Mouse (Mus musculus): ENCODE data around the gene Tmprss6. TPM values are rescaled to one million over a fixed set of nuclear protein-coding genes. Genes with fewer than 3 reads are reported as not detected.

Gene Tmprss6
- polyA plus RNA-seq (2015; fragmentation: Nextera tagmentation; extraction: Ambion mirVana) = 0.53 and 1.5 TPM in 2 replicates

GRCm38 (mm10) chr15:78468379-78468937 is at the start of gene Tmprss6:
Gene Tmprss6 (minus strand): TSS chr15:78468634.
- Histone ChIP-seq H3K4me1 (no peaks in the 10 kb centered on the region), H3K36me3 (no peaks in the 10 kb centered on the region), H3K9me3 (no peaks in the 10 kb centered on the region), H3K4me2 (no peak within 1 kb of the TSS), H3K4me3 (no peak within 1 kb of the TSS), H3K9ac (no peak within 1 kb of the TSS), H3K27ac (no peak within 1 kb of the TSS), H3K27me3 (no peaks in the 10 kb centered on the region)
- no peak for ATAC-seq (ENCODE audit: insufficient number of reproducible peaks, insufficient read depth, low FRiP score, low TSS enrichment, low read depth)
- 78% methylated on average over 7 of the region's 7 CpGs for WGBS

- no peak overlapping the region for H3K4me2 ChIP-seq
- H3K9ac ChIP-seq = 0 out of 2 replicates have a peak overlapping the region, but pooled peaks have one; percentile 16
- no peak for ATAC-seq (ENCODE audit: insufficient number of reproducible peaks, insufficient read depth, low FRiP score, low TSS enrichment, low read depth)
- no peaks in the 10 kb centered on the region for H3K9me3 ChIP-seq
- H3K36me3 ChIP-seq = no peaks in the 10 kb centered on the region
- peaks cover 54% of the 10 kb centered on the region for H3K4me1 ChIP-seq
- no peak overlapping the region for H3K4me3 ChIP-seq
- H3K27ac ChIP-seq = no peak overlapping the region
- 59% methylated on average over 7 of the region's 7 CpGs for WGBS
- no peaks in the 10 kb centered on the region for H3K27me3 ChIP-seq
Observed at GRCm38 (mm10) chr15:78518221-78518620, 49.8 kb upstream of the Tmprss6 start.

- peak overlapping the region; percentile 85 for H3K27ac ChIP-seq
- H3K4me3 ChIP-seq = no peak overlapping the region
- no peaks in the 10 kb centered on the region for H3K9me3 ChIP-seq
- H3K36me3 ChIP-seq = no peaks in the 10 kb centered on the region
- no peak; the same call in 1 of the 2 replicates for ATAC-seq (ENCODE audit: insufficient number of reproducible peaks, insufficient read depth, low FRiP score, low TSS enrichment, low read depth)
- H3K9ac ChIP-seq = no peak overlapping the region
- no peaks in the 10 kb centered on the region for H3K27me3 ChIP-seq
- WGBS = 40% methylated on average over 6 of the region's 6 CpGs
- H3K4me2 ChIP-seq = peak overlapping the region; percentile 12; the same call in 1 of the 2 replicates
- peaks cover 46% of the 10 kb centered on the region for H3K4me1 ChIP-seq
Observed at GRCm38 (mm10) chr15:78515759-78516158, 47.3 kb upstream of the Tmprss6 start.

GRCm38 (mm10) chr15:78514393-78515146 is 46.1 kb upstream of the Tmprss6 start:
- H3K36me3 ChIP-seq = no peaks in the 10 kb centered on the region
- H3K27ac ChIP-seq = peak overlapping the region; percentile 85
- peaks cover 46% of the 10 kb centered on the region for H3K4me1 ChIP-seq
- 25% methylated on average over 7 of the region's 7 CpGs for whole genome bisulfite sequencing
- no peaks in the 10 kb centered on the region for H3K9me3 ChIP-seq
- no peak overlapping the region for H3K4me3 ChIP-seq
- no peak for ATAC-seq (ENCODE audit: insufficient number of reproducible peaks, insufficient read depth, low FRiP score, low TSS enrichment, low read depth)
- H3K9ac ChIP-seq = peak overlapping the region; percentile 55; the same call in 1 of the 2 replicates
- peak overlapping the region; percentile 12; the same call in 1 of the 2 replicates for H3K4me2 ChIP-seq
- no peaks in the 10 kb centered on the region for H3K27me3 ChIP-seq

GRCm38 (mm10) chr15:78513019-78513418 is 44.6 kb upstream of the Tmprss6 start:
- 81% methylated on average over 14 of the region's 14 CpGs for WGBS
- Histone ChIP-seq H3K27ac (no peak overlapping the region), H3K9ac (no peak overlapping the region), H3K4me3 (no peak overlapping the region), H3K4me2 (no peak overlapping the region), H3K4me1 (peaks cover 41% of the 10 kb centered on the region), H3K9me3 (no peaks in the 10 kb centered on the region), H3K27me3 (no peaks in the 10 kb centered on the region), H3K36me3 (no peaks in the 10 kb centered on the region)
- no peak for ATAC-seq (ENCODE audit: insufficient number of reproducible peaks, insufficient read depth, low FRiP score, low TSS enrichment, low read depth)

- WGBS = 80% methylated on average over 7 of the region's 7 CpGs
- no peak overlapping the region for H3K27ac ChIP-seq
- no peak overlapping the region for H3K9ac ChIP-seq
- peaks cover 36% of the 10 kb centered on the region for H3K4me1 ChIP-seq
- H3K36me3 ChIP-seq = no peaks in the 10 kb centered on the region
- H3K27me3 ChIP-seq = no peaks in the 10 kb centered on the region
- H3K4me3 ChIP-seq = no peak overlapping the region
- no peaks in the 10 kb centered on the region for H3K9me3 ChIP-seq
- no peak for ATAC-seq (ENCODE audit: insufficient number of reproducible peaks, insufficient read depth, low FRiP score, low TSS enrichment, low read depth)
- H3K4me2 ChIP-seq = no peak overlapping the region
Observed at GRCm38 (mm10) chr15:78511951-78512350, 43.5 kb upstream of the Tmprss6 start.

- no peak overlapping the region for H3K4me3 ChIP-seq
- H3K27me3 ChIP-seq = no peaks in the 10 kb centered on the region
- 90% methylated on average over 6 of the region's 6 CpGs for WGBS
- ATAC-seq (ENCODE audit: insufficient number of reproducible peaks, insufficient read depth, low FRiP score, low TSS enrichment, low read depth) = no peak
- no peaks in the 10 kb centered on the region for H3K9me3 ChIP-seq
- no peak overlapping the region for H3K4me2 ChIP-seq
- peak overlapping the region; percentile 16; the same call in 1 of the 2 replicates for H3K27ac ChIP-seq
- H3K9ac ChIP-seq = 0 out of 2 replicates have a peak overlapping the region, but pooled peaks have one; percentile 27
- peaks cover 24% of the 10 kb centered on the region for H3K4me1 ChIP-seq
- no peaks in the 10 kb centered on the region for H3K36me3 ChIP-seq
Observed at GRCm38 (mm10) chr15:78510736-78511135, 42.3 kb upstream of the Tmprss6 start.

GRCm38 (mm10) chr15:78510121-78510576 is 41.7 kb upstream of the Tmprss6 start:
- no peaks in the 10 kb centered on the region for H3K27me3 ChIP-seq
- no peak for ATAC-seq (ENCODE audit: insufficient number of reproducible peaks, insufficient read depth, low FRiP score, low TSS enrichment, low read depth)
- H3K9me3 ChIP-seq = no peaks in the 10 kb centered on the region
- H3K4me1 ChIP-seq = peaks cover 18% of the 10 kb centered on the region
- 0 out of 2 replicates have a peak overlapping the region, but pooled peaks have one; percentile 46 for H3K9ac ChIP-seq
- peak overlapping the region; percentile 16; the same call in 1 of the 2 replicates for H3K27ac ChIP-seq
- H3K36me3 ChIP-seq = no peaks in the 10 kb centered on the region
- 72% methylated on average over 8 of the region's 8 CpGs for WGBS
- no peak overlapping the region for H3K4me3 ChIP-seq
- H3K4me2 ChIP-seq = no peak overlapping the region

GRCm38 (mm10) chr15:78509297-78509899 is 41.0 kb upstream of the Tmprss6 start:
- Histone ChIP-seq H3K27ac (0 out of 2 replicates have a peak overlapping the region, but pooled peaks have one; percentile 16), H3K4me2 (no peak overlapping the region), H3K9ac (no peak overlapping the region), H3K36me3 (no peaks in the 10 kb centered on the region), H3K4me1 (peaks cover 11% of the 10 kb centered on the region), H3K4me3 (no peak overlapping the region), H3K9me3 (peaks cover 3% of the 10 kb centered on the region; the same call in 1 of the 2 replicates), H3K27me3 (no peaks in the 10 kb centered on the region)
- 49% methylated on average over 12 of the region's 12 CpGs for WGBS
- no peak for ATAC-seq (ENCODE audit: insufficient number of reproducible peaks, insufficient read depth, low FRiP score, low TSS enrichment, low read depth)

- Histone ChIP-seq H3K27me3 (no peaks in the 10 kb centered on the region; the same call in 1 of the 2 replicates), H3K9ac (no peak overlapping the region), H3K9me3 (peaks cover 3% of the 10 kb centered on the region; the same call in 1 of the 2 replicates), H3K4me2 (no peak overlapping the region), H3K4me1 (peaks cover 8% of the 10 kb centered on the region), H3K36me3 (no peaks in the 10 kb centered on the region), H3K27ac (no peak overlapping the region), H3K4me3 (no peak overlapping the region)
- 54% methylated on average over 7 of the region's 7 CpGs for WGBS
- no peak for ATAC-seq (ENCODE audit: insufficient number of reproducible peaks, insufficient read depth, low FRiP score, low TSS enrichment, low read depth)
Observed at GRCm38 (mm10) chr15:78508443-78508842, 40.0 kb upstream of the Tmprss6 start.

- Histone ChIP-seq H3K36me3 (no peaks in the 10 kb centered on the region), H3K4me3 (no peak overlapping the region), H3K9me3 (peaks cover 3% of the 10 kb centered on the region; the same call in 1 of the 2 replicates), H3K4me1 (peaks cover 8% of the 10 kb centered on the region), H3K27ac (no peak overlapping the region), H3K4me2 (no peak overlapping the region), H3K9ac (no peak overlapping the region), H3K27me3 (no peaks in the 10 kb centered on the region; the same call in 1 of the 2 replicates)
- 79% methylated on average over 3 of the region's 3 CpGs for WGBS
- ATAC-seq (ENCODE audit: insufficient number of reproducible peaks, insufficient read depth, low FRiP score, low TSS enrichment, low read depth) = no peak
Observed at GRCm38 (mm10) chr15:78505541-78505940, 37.1 kb upstream of the Tmprss6 start.

Measured in embryonic facial prominence, embryonic 13.5 days (tissue).